Mouse (Mus musculus) left cerebral cortex, adult 9 months (tissue): ENCODE data around the gene Casp12.
"Not testable (repeated sequence)": the region's sequence is repeated elsewhere in the genome, so short reads cannot be mapped to it uniquely, and the experiment has no call there.

Experiments used
- DNase-seq, 2 experiments: peaks; one replicate each; pipeline ENCODE4 v3.0.0; 2022; ENCODE audit warnings: low spot score in 2 of 2

Casp12 gene

DNA sequence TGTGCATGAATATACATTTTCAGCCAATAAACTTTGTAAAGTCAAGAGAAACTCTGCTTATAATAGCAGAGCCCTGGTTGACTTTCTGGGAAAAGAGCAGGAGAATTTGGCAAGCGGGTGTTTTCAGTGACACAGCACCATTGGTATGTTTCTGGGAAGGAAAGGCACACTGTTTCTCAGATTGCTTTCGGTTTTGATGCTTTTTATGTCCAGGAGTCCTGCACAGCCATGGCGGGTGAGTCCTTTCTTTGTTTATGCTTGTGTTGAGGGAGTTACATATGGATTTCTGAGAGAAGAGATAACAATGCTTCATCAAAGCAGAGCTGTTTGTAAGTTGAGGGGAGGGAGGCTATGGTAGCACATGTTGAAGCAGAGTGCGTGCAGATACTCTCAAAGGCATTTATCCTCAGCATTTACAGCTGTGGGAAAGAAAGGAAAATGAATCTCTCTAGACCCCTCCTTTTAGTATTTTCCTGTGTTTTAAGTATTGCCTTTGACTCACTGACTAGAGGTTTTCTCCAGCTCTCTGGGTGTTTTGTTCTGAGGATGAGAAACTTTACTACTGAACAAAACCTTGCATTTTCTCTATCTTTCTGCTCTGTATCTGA, at the start of gene Casp12:
TSS of gene Casp12 (plus strand) at position 140 of the 608 bp plus-strand sequence.
- no peak for DNase-seq

DNA sequence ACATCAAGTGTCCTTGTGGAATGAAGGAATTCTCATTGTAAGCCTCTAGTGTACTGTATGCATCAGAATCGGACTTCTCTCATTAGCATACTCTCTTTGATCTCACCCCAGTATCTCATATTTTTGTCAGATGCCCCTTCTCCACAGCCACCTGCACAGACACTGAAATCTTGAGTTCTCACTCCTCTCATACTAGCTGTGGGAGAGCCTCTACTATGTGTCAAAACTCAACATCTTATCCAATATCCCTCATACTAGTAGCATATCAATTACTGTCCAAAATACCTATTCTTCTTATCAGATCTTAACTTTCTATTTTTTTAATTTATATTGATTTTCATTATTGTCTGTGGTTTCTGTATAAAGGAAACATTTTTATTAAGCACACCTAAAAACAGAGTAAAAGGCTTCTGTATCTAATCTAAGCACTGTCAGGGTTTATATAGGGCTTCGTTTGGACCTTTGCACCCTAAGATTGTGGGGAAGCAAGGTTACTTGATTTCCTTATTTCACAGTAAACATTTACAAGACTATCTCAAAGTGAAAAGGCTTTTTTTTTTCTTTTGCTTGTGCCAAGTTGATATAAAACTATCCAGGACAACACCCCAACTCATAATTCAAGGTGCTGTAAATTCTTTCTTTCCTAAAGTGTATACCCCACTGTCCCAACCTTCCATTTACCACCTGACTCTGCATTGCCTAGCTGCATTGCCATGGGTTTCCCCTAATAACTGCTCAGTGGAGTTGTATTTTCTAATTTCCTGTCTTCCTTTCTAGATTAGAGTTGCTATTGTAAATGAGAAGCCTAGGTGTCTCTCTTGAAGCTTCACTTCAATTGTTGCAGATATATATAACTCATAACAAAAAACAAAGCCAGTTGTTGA, 48.6 kb upstream of the Casp12 start:
- no peak for DNase-seq

DNA sequence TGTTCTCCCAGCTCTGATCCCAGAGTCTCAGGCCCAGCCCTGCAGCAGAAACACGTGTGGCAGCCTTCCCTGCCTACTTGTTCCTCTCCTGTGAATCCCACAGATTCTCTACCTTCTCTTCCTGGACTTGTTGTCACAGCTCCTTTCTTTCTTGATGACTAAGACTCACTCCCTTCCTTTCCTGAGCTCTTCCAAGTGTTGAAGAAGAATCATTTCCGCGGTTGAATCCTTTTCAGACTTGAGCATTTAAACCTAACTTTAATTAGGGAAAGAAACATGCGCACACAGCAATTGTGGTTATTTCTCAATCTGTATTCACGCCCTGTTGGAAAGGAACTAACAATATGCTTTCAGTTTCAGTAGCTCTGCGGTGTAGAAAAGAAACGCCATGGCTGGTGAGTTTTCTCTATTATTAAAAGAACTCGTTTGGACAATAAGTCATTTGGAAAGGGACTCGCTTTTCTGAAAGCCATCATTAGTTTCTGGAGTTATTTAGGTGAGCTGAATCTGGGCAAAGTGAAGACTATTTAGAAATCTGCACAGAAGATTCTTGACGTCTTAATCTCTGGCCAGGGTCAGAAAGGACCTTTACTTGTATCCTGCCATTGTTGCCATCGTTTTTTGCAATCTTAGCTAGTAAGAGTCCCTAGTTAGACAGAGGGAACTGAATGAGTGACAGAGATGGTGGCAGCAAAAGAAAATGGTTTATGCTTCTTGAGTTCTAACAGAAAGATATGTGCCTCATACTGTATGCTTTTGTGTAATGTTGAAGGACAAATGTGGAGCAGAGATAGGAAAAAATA, 46.7 kb upstream of the Casp12 start, which contains the start of gene Casp1:
TSS of gene Casp1 (plus strand) at position 189 of the 803 bp plus-strand sequence.
- DNase-seq = peak in 1 of 2 experiments; percentile 2

DNA sequence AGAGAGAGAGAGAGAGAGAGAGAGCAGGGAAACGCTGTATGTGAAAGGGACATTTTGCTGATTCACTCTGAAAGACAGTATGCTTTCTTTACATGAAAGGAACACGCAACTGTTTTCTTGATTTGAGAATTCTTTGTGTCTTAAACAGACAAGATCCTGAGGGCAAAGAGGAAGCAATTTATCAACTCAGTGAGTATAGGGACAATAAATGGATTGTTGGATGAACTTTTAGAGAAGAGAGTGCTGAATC, 46.2 kb upstream of the Casp12 start:
- DNase-seq = no peak

DNA sequence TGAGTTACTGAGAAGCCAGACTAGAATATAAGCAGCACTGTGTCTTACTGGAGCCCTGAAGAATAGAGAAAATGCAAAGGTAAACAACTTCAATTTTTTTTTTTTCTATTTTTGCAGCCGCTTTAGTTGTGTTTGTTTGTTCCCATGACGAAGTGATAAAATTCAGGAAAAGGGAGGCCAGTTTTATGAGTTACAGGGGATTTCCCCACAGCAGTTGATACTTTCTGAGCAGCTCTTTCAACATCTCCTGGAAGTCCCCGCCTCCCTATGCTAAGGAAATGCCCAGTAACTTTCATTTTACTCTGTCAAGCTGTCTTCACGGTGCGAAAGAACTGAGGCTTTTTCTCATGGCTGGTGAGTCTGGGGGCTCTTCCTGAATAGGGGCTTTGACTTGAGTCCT, 36.7 kb upstream of the Casp12 start, which contains the start of gene Casp4:
TSS of gene Casp4 (plus strand) at position 268 of the 400 bp plus-strand sequence.
- DNase-seq = no peak

DNA sequence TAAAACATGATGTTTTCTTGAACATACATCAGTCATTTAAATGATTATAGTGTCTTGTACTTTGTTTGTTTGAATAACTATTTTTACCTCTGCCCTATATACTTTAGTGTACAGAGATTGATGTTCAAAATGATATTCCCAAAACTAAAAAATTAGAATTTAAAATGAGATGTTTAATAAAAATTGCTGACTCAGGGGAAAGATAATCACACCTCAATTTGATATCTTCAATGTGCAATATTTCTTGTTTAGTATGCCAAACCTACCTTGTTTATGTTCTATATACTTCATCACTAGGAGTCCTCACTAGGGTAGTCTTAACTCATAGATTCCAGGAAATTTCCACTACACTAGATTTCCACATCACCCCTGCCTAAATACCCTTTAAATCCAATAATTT, 35.1 kb upstream of the Casp12 start:
- no peak for DNase-seq

DNA sequence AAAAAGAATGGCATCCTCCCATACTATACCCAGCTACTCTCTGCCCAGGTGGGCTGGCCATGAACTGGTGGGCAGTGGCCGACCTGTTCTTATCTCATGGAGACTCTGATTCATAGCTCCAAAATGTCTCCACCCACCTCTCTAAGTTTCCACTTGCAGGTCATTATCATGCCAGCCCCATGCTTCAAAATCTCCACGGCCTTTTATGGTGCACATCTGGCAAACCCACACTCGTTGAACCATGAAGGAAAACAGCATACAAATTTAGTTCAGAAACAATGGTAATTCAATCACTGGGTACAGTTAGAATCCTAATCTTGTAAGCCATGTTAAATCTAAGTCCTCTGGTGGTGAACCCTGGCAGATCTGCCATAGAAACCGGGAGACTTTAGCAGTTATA, 33.8 kb upstream of the Casp12 start:
- no peak for DNase-seq

DNA sequence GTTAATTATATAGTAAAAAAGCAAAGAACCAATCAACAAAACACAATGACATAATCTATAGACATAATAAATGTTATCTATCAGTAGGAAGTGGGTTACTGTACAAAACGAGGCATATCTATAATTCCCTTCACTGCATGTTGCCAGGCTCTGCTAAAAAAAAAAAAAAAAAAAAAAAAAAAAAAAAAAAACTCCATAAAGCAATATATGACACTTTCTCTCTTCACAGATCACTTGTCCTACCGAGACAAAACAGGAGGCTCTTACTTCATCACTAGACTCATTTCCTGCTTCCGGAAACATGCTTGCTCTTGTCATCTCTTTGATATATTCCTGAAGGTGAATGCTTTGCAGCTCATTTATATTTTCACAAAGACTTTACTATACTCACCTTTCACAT, 17.0 kb upstream of the Casp12 start:
- no peak for DNase-seq

DNA sequence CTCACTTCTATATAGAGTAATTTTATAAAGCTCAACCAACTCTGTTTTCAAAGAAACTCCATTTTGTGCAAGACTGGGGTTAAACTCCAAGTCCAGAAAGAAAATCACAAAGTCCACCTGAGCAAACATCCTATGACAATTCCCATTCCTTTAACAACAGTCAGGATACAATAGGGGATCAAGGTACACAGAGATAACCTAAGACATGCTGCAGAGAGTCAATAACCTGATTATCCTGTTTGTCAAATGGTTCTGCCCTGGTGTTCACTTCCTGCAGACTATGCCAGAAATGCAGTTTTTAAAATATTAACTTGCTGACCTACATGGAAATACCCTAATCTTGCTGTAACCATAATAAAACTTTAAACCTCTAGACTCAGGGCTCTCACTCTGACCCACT, 12.8 kb upstream of the Casp12 start:
- no peak for DNase-seq

DNA sequence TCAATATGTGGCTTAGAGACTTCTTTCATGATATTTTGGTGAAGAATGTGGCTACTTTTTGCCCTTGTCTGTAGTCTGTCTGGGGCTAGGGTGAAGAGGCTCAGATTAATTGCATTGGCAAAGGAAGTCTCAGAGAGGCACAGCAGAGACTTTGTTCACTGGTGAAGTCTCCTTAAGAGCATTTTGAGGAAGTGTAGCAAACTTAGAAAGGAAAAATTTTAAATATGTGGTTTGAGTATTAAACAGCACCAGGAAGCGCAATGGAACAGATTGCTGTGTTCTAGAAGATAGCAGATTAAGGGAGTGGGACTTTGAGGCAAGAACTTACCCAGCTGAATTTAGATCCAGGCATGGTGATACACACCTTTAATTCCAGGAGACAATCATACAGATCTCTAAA, 11.8 kb upstream of the Casp12 start:
- DNase-seq = no peak

DNA sequence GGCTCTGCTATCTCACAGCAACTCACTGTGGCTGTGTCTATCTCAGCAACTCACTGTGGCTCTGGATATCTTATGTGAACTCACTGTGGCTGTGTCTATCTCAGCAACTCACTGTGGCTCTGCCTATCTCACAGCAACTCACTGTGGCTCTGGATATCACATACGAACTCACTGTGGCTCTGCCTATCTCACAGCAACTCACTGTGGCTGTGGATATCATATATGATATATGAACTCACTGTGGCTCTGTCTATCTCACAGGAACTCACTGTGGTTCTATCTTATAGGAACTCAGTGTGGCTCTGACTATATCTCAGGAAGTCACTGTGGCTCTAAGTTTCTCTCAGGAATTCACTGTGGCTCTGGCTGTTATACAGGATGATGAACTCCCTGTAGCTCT, 2.1 kb upstream of the Casp12 start:
- DNase-seq = no peak

DNA sequence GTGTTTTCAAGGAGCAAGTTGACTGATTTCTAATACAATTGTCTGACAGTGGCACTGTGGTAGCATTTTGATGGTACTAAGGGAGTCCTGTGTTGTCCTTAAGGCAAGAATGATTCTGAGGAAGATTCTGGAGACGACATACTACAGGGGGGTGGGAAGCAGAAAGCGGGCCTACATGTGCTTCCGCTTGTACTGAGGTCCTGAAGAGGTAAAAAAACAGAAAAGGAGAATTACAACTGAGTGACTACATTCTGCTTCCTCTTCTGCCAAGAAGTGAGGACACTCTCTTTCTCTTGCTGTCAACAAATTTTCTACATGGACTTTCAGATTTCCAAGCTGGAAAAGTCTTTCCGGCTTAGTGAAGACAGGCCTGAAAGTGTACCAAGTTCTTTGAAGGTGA, 1.1 kb upstream of the Casp12 start:
- DNase-seq = no peak

DNA sequence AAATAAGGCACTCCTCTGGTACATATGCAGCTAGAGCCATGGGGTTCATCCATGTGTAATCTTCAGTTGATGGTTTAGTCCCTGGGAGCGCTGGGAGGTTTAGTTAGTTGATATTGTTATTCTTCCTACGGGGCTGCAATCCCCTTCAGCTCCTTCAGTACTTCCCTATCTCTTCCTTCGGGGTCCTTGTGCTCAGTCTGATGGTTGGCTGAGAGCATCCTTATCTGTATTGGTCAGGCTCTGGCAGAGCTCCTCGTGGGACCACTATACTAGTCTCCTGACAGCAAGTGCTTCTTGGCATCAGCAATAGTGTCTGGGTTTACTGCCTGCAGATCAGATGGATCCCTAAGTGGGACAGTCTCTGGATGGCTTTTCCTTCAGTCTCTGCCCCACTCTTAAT, 2.2 kb downstream of the Casp12 start:
- no peak for DNase-seq

DNA sequence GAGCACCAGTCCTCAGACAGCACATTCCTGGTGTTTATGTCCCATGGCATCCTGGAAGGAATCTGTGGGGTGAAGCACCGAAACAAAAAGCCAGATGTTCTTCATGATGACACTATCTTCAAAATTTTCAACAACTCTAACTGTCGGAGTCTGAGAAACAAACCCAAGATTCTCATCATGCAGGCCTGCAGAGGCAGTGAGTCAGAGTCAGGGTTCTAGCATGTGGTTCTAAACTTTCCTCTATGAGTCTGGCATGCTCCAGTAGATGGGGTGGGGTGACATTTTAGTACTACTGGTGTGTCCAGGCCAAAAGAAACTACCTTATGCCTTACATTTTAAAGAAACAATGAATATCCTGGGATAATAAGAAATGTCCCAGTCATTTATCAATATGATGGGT, 8.4 kb downstream of the Casp12 start:
- DNase-seq = no peak

DNA sequence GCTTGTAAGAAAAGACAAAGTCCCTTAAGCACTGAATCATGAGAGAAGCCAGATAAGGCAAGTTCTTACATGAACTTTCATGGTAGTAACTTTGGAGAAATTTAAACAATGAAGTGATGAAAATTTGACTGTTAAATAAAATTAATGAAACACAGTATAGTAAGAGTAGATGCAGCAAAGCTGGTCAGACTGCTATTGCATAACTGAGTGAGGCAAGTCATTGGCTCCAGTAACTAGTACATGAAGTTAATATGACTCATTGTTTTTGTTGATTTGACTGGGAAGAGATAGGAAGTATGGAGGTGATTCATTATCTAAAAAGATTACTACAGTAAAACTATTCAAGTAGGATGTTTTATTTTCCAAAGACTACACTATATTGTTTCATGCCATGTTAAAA, 11.6 kb downstream of the Casp12 start:
- DNase-seq = no peak

DNA sequence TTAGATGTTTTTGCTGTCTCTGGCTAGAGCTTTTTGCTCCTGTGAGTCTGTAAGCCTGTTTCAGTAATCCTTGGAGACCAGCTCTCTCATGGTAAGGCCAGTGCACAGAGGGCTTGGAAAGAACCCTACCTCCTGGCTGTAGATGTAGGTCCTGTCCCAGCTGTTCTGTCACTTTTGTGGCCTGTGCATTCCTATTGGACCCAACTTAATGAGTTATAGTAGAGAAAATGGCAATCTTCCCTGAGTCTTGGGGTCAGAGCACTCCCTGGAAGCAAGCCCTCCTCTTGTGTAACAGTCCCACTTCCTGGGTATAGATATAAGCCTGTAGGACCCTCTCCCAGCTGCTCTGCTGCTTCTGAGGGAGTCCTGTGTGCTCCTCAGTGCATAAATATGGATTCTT, 48.3 kb downstream of the Casp12 start:
- no peak for DNase-seq

DNA sequence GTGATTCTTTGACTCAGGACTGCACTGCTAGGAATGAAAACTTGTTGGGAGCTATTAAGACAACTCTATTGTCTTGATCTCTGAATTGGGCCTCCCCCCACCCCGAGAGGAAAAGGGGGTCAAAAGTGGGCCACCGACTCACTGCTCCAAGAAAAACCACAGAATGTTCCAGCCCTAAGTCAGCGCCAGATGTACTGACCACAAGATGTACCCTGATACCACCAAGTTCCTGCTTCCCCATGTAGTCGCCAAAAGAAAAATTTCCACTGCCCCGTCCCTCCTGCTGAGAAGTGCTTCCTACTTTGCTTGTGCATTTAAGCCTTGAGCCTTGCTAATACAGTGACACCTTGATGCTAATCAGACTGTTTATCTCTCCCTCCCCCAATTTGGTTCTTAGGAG, 50.6 kb downstream of the Casp12 start:
- DNase-seq = not testable (repeated sequence)

DNA sequence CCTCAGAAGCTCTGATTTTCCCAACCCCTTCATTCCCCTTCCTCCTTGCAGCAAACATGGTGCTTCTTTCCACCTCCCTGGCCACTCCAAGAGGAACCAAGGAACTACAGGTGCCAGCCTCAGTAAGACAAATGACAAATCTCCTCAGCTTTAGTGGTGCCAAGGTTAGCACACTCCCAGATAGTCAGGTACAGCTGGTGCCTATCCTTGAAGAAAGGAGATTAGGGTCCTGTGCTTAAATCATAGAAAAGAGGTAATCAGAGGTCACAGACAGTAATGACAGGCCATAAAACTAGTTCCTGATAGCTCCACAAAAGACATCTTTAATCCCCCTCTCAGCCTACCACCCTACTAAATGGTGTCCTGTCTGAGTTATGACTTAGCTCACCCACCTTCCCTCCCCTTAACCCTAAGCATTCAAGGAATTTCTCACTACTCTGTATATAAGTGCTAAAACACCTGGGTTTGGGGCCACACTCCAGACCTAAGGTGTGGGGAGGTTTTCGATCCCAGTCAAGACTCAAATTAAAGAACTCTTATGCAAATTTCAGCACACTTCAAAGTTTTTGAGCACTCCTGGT, 65.8 kb downstream of the Casp12 start:
- DNase-seq = no peak

DNA sequence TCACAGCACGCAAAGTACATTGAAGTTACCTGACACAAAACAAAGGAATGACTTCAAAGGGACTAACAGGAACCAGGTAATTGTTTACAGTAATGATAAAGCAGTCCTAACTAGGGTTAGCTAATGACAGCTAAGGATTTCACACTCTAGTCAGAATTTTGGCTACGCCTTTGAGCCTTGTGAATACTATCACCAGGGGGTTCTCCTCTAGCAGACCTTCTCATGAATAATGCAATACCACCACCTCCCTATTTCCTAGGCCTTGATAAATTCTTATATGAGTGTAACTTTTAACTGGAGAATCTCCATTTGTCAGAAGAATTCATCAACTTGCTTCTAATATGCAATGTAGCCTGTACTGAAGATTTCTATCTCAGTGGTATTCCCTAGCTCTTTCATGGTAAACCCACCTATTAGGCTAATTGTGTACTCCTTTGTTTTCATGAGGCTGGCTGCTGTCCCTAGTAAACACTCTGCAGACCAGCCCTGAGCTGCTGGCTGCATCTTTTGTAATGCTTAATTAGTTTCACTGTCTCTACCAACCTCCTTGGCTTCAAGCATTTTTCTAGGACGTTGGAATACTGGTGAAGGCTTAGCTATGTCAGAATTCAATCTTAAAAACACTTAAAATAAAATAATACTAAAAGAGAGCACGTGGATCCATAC, 67.3 kb downstream of the Casp12 start:
- no peak for DNase-seq

DNA sequence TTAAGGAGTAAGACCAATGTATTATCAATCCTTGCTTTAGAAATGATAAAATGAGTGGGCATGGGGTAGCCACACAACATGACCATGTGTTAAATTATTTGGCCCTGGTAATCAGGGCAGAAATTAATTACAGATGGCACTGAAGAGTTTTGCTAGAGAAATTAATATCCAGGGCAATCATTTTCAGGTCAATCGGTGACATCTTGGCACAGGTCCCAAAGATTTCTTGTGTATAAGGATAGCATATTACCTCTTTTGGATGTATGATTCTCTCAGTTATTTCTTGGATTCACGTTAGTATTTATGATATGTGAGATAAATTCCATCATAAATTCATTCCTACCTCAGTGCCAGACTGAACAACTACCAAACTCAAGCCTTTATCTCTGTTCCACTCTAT, 72.6 kb downstream of the Casp12 start:
- no peak for DNase-seq
